Comparison of ENCODE assay signal across 9 mouse cellular contexts in genomic region chr13:28720169-28720568, GRCm38 (mm10).
DNase-seq lines count a peak whose midpoint lies in the region; ATAC-seq and TF ChIP-seq lines count a peak whose summit lies in the region.
"Had no signal": no experiment of that assay in that cellular context is flagged by ENCODE, and none has a peak within 500 bp of the region (broad histone marks: within the 10 kb centered on the region; RNA-seq: fewer than 3 reads in every experiment).

No protein-coding gene starts in this region.

- H3K9ac ChIP-seq in hindbrain, postnatal 0 days (replicated peaks; ENCODE audit: low read length) = no peak overlapping the region

- no peaks in the 10 kb centered on the region for H3K9me3 ChIP-seq in embryonic facial prominence, embryonic 10.5 days
- H3K9me3 ChIP-seq in hindbrain, postnatal 0 days (ENCODE audit: low read length) = no peaks in the 10 kb centered on the region

- ATAC-seq in hindbrain, postnatal 0 days = peak; percentile 10; the same call in 1 of the 2 replicates
- ATAC-seq: intestine, postnatal 0 days; Patski had no signal

- no peaks in the 10 kb centered on the region for H3K27me3 ChIP-seq in embryonic facial prominence, embryonic 10.5 days (replicated peaks; ENCODE audit: low read depth, poor library complexity, severe bottlenecking)
- H3K27me3 ChIP-seq in hindbrain, postnatal 0 days (ENCODE audit: insufficient read depth, low read length) = no peaks in the 10 kb centered on the region
- H3K27me3 ChIP-seq: Patski had no signal

- H3K36me3 ChIP-seq in embryonic facial prominence, embryonic 10.5 days (replicated peaks) = no peaks in the 10 kb centered on the region
- no peaks in the 10 kb centered on the region for H3K36me3 ChIP-seq in hindbrain, postnatal 0 days (ENCODE audit: insufficient read depth, low read length)

- no peak overlapping the region; the same call in 1 of the 2 replicates for H3K27ac ChIP-seq in layer of hippocampus, adult 2 months
- peak overlapping the region; percentile 48; the same call in 1 of the 2 replicates for H3K27ac ChIP-seq in embryonic facial prominence, embryonic 10.5 days (replicated peaks)
- peak overlapping the region; percentile 58 for H3K27ac ChIP-seq in hindbrain, postnatal 0 days

- peaks cover 59% of the 10 kb centered on the region for H3K4me1 ChIP-seq in embryonic facial prominence, embryonic 10.5 days
- peaks cover 25% of the 10 kb centered on the region for H3K4me1 ChIP-seq in hindbrain, postnatal 0 days (ENCODE audit: insufficient read depth, low read length)

- peak overlapping the region; percentile 45; the same call in 1 of the 2 replicates for H3K4me3 ChIP-seq in layer of hippocampus, adult 2 months
- no peak overlapping the region for H3K4me3 ChIP-seq in embryonic facial prominence, embryonic 10.5 days
- H3K4me3 ChIP-seq in hindbrain, postnatal 0 days (ENCODE audit: low read length) = no peak overlapping the region

- WGBS in embryonic facial prominence, embryonic 10.5 days = 74% methylated on average over 11 of the region's 11 CpGs
- WGBS in hindbrain, postnatal 0 days = 61% methylated on average over 11 of the region's 11 CpGs

- H3K4me2 ChIP-seq in hindbrain, postnatal 0 days (ENCODE audit: low read depth, low read length) = 0 out of 2 replicates have a peak overlapping the region, but pooled peaks have one; percentile 13

- DNase-seq in layer of hippocampus, adult 2 months (ENCODE audit: low spot score in 2 of 2) = no peak
- DNase-seq in layer of hippocampus, postnatal 14 days (ENCODE audit: low spot score in 2 of 2) = no peak
- no peak for DNase-seq in embryonic facial prominence, embryonic 10.5 days (ENCODE audit: low spot score)
- DNase-seq in hindbrain, postnatal 0 days (ENCODE audit: low spot score) = peak; percentile 16
- DNase-seq in thymus, adult 18-20 months = peak; percentile 59 to 78
- no peak for DNase-seq in layer of hippocampus, adult 9-10 months (ENCODE audit: low spot score)
- no peak for DNase-seq in embryo, embryonic 11 days

- TF ChIP-seq CTCF in layer of hippocampus, adult 2 months (conservative IDR thresholded peaks at IDR 0.05) = no peak
- TF ChIP-seq CTCF in hindbrain, postnatal 0 days (IDR thresholded peaks at IDR 0.05; ENCODE audit: low read depth) = no peak

Comparison
In these comparisons a context has a peak if more than half of its experiments do, and no peak if none do; other contexts are left out.
1. DNase-seq: peak in hindbrain, postnatal 0 days (single experiment) and thymus, adult 18-20 months (2 of 2); none in layer of hippocampus, adult 2 months (0 of 2), layer of hippocampus, postnatal 14 days (0 of 2), embryonic facial prominence, embryonic 10.5 days (single experiment), layer of hippocampus, adult 9-10 months (single experiment) and embryo, embryonic 11 days (single experiment).